Mouse (Mus musculus) midbrain, embryonic 15.5 days (tissue): ENCODE measurements at regions not wholly inside any gene's neighbourhood (a gene's known extent, or its start where the extent isn't known, plus 50 kb on each side); places are given as distances from the start of the nearest gene placed in this dataset.

Experiments
- ATAC-seq: fragments of 200-750 bp; cut with Nextera tagmentation; replicated peaks from 2 replicates; pipeline ENCODE4 v1.8.0; 2017; ENCODE audit warnings: moderate TSS enrichment
- H3K27ac ChIP-seq: fragments of 300-500 bp; sonication (generic); 2 replicates; pipeline ENCODE4 v1.5.1; 2015; ENCODE audit warnings: mild to moderate bottlenecking, inconsistent platforms
- H3K27me3 ChIP-seq: fragments of 300-500 bp; sonication (generic); replicated peaks from 2 replicates; pipeline ENCODE4 v1.6.1; 2015; ENCODE audit warnings: inconsistent platforms
- H3K36me3 ChIP-seq: fragments of 300-500 bp; sonication (generic); replicated peaks from 2 replicates; pipeline ENCODE4 v1.6.1; 2015; ENCODE audit warnings: inconsistent platforms
- H3K4me1 ChIP-seq: fragments of 300-500 bp; sonication (generic); 2 replicates; pipeline ENCODE4 v1.6.1; 2015; ENCODE audit warnings: inconsistent platforms
- H3K4me2 ChIP-seq: fragments of 300-500 bp; sonication (generic); 2 replicates; pipeline ENCODE4 v1.6.1; 2015; ENCODE audit warnings: inconsistent platforms, mild to moderate bottlenecking, moderate library complexity
- H3K4me3 ChIP-seq: fragments of 300-500 bp; sonication (generic); 2 replicates; pipeline ENCODE4 v1.5.1; 2015; ENCODE audit warnings: mild to moderate bottlenecking, inconsistent platforms
- H3K9ac ChIP-seq: fragments of 300-500 bp; sonication (generic); 2 replicates; pipeline ENCODE4 v1.6.1; 2015; ENCODE audit warnings: mild to moderate bottlenecking, inconsistent platforms
- H3K9me3 ChIP-seq: fragments of 300-500 bp; sonication (generic); 2 replicates; pipeline ENCODE4 v1.6.1; 2016; ENCODE audit warnings: inconsistent platforms
- WGBS: fragments of 180-500 bp; shearing (Covaris S2); methylation state at CpG from one replicate; pipeline ENCODE4 v1.1.7; 2015; ENCODE audit warnings: mixed read lengths; 5-methylcytosine and 5-hydroxymethylcytosine counted together

DNA sequence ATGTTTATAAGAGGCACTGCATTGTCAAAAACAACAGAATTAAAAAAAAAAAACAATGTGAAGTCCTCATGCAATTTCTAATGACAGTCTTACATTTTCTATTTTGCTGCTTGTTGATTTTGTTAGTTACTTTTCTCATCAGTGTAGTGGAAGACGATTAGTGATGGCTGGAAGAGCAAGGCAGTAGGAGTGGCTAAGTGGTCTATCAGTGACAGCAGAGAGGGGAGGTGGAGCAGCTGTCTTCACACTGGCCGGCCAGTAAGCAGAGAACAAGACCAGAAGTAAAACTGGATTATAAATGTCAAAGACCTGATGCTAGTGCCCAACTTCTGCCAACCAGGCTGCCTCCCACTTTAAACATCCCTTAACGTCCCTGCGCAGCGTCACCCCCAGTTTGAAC lies 265.6 kb upstream of the Fbxl7 start:
- Histone ChIP-seq H3K4me3 (no peak overlapping the region), H3K36me3 (no peaks in the 10 kb centered on the region), H3K4me1 (no peaks in the 10 kb centered on the region), H3K27ac (no peak overlapping the region), H3K27me3 (no peaks in the 10 kb centered on the region), H3K4me2 (no peak overlapping the region), H3K9me3 (no peaks in the 10 kb centered on the region), H3K9ac (no peak overlapping the region)
- WGBS, result 77% methylated on average over 5 of the region's 5 CpGs
- no peak for ATAC-seq

DNA sequence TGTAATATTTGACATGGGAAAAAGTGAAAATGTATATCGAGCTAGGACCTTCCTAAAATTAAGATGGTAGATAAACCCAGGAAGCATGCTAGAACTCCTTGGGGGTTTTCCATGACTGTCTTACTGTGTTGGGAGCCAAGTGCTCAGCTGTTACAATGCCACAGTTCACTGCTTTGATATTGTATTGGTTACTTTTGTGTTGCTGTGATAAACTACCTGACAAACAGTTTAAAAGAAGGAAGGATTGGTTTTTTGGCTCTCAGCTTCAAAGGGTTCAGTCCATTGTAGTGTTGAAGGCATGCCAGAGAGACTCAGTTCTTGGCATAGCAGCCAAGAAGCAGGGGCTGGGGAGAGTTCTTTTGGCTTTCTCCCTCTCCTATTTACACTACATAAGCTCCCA lies 272.1 kb upstream of the Fbxl7 start:
- Histone ChIP-seq H3K9ac (no peak overlapping the region), H3K36me3 (no peaks in the 10 kb centered on the region), H3K4me3 (no peak overlapping the region), H3K4me2 (no peak overlapping the region), H3K27ac (no peak overlapping the region), H3K27me3 (no peaks in the 10 kb centered on the region), H3K9me3 (no peaks in the 10 kb centered on the region), H3K4me1 (no peaks in the 10 kb centered on the region)
- ATAC-seq, result no peak
- 88% methylated on average over 1 of the region's 1 CpGs for WGBS

DNA sequence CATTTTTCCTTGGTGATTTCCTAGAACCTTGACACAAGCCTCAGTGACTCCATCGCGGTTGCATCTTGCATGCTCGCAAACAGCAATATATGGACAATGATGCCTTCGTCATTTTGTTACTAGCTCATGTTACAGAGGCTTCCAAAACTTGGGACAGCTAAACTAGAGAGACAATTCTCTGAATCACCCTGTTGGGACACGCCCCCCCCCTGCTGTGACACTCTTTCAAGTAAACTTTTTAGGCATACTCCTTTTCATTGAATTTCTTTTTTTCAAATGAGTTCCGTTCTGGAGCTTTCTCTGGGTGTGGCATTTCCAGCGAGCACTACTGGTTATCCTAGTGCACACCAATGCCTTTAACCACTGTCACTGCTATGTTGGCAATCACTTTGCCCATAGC lies 274.5 kb upstream of the Fbxl7 start:
- no peak overlapping the region for H3K4me3 ChIP-seq
- ATAC-seq, result no peak
- H3K4me2 ChIP-seq, result no peak overlapping the region
- H3K9me3 ChIP-seq, result no peaks in the 10 kb centered on the region
- H3K9ac ChIP-seq, result no peak overlapping the region
- no peaks in the 10 kb centered on the region for H3K36me3 ChIP-seq
- no peaks in the 10 kb centered on the region for H3K27me3 ChIP-seq
- 88% methylated on average over 7 of the region's 7 CpGs for WGBS
- H3K27ac ChIP-seq, result no peak overlapping the region
- no peaks in the 10 kb centered on the region for H3K4me1 ChIP-seq

DNA sequence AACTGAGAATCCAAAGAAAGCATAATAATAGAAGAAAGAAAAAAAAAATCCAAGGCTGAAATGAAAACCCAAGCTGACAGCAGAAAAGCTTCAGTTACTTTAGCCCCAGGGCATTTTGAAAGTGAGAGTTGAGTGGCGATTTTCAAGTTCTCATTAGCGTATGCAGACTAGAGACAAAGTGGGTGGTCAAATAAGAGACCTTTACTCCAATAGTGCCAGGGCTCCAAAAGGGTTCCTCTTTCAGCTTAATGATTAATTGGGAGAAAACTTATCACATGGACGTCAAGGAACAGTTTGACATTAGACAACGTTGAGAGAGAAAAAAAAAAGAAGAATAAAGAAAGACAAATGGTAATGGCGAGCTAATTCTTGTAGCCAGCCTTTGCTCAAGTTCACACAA lies 278.1 kb upstream of the Fbxl7 start:
- H3K4me1 ChIP-seq, result no peaks in the 10 kb centered on the region

GRCm38 (mm10) chr15:27178084-27178935 lies 282.9 kb upstream of the Fbxl7 start:
- Histone ChIP-seq H3K4me1 (no peaks in the 10 kb centered on the region), H3K9me3 (no peaks in the 10 kb centered on the region), H3K4me3 (no peak overlapping the region), H3K27ac (no peak overlapping the region), H3K27me3 (no peaks in the 10 kb centered on the region), H3K9ac (no peak overlapping the region), H3K4me2 (no peak overlapping the region), H3K36me3 (no peaks in the 10 kb centered on the region)
- WGBS, result 51% methylated on average over 13 of the region's 13 CpGs
- peak; percentile 52; the same call in 1 of the 2 replicates for ATAC-seq

More for the DNA sequence above, 278.1 kb upstream of the Fbxl7 start:
- Histone ChIP-seq H3K9ac (no peak overlapping the region), H3K4me3 (no peak overlapping the region), H3K27me3 (no peaks in the 10 kb centered on the region), H3K27ac (no peak overlapping the region), H3K36me3 (no peaks in the 10 kb centered on the region), H3K4me2 (no peak overlapping the region), H3K9me3 (no peaks in the 10 kb centered on the region)
- 51% methylated on average over 5 of the region's 5 CpGs for WGBS
- ATAC-seq, result no peak

DNA sequence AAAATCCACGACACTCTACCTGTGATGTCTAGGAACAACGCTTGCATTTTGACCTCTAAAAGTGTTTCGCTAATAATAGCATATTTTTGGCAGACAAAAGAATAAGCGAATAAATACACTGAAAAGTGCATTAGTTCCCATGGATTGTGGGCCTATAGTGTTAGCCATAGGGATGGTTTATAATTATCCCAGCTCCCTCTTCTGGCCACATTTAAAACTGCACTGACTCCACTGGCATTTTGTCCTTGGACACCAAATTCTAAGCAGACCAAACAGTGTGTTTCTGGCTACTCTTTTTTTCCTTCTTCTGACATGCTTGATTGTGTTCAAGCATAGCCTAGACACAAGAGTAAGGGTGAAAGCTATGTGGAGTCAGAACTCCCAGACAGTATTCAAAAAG lies 276.8 kb upstream of the Ank start:
- ATAC-seq, result no peak; the same call in 1 of the 2 replicates
- H3K4me3 ChIP-seq, result no peak overlapping the region
- H3K9me3 ChIP-seq, result no peaks in the 10 kb centered on the region
- WGBS, result 44% methylated on average over 4 of the region's 4 CpGs
- H3K9ac ChIP-seq, result no peak overlapping the region
- H3K4me1 ChIP-seq, result no peaks in the 10 kb centered on the region
- no peak overlapping the region for H3K4me2 ChIP-seq
- H3K27me3 ChIP-seq, result no peaks in the 10 kb centered on the region
- no peaks in the 10 kb centered on the region for H3K36me3 ChIP-seq
- no peak overlapping the region for H3K27ac ChIP-seq

GRCm38 (mm10) chr15:27201513-27201912 lies 265.0 kb upstream of the Ank start:
- no peak overlapping the region for H3K27ac ChIP-seq
- H3K4me1 ChIP-seq, result no peaks in the 10 kb centered on the region
- no peak overlapping the region for H3K4me2 ChIP-seq
- no peaks in the 10 kb centered on the region for H3K27me3 ChIP-seq
- H3K4me3 ChIP-seq, result no peak overlapping the region
- 91% methylated on average over 3 of the region's 3 CpGs for WGBS
- no peak for ATAC-seq
- H3K9me3 ChIP-seq, result no peaks in the 10 kb centered on the region
- H3K36me3 ChIP-seq, result no peaks in the 10 kb centered on the region
- no peak overlapping the region for H3K9ac ChIP-seq

- WGBS, result 38% methylated on average over 6 of the region's 6 CpGs
- no peak overlapping the region for H3K4me3 ChIP-seq
- no peak overlapping the region for H3K9ac ChIP-seq
- H3K9me3 ChIP-seq, result no peaks in the 10 kb centered on the region
- no peak for ATAC-seq
- H3K27me3 ChIP-seq, result no peaks in the 10 kb centered on the region
- H3K4me2 ChIP-seq, result no peak overlapping the region
- no peaks in the 10 kb centered on the region for H3K36me3 ChIP-seq
- H3K4me1 ChIP-seq, result no peaks in the 10 kb centered on the region
- no peak overlapping the region for H3K27ac ChIP-seq
These were observed 261.6 kb upstream of the Ank start for GRCm38 (mm10) chr15:27204888-27205287.

DNA sequence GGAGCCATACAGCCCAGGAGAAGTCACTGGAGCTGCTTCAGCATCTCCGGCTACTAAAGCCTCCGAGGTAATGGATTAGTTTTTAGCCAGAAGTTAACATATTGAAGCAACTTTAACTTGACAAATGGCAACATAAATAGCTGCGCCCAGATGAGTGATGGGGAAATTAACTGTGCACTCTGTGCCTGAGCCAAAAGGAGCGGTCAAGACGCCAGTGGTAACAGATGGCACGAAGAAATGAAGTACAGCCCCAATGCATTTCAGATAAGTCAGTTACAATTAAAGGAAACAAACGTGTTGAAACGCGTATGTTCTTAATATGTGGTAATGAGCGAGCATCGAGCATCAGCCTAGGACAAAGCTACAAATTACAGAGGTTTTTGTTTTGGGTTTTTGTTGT lies 259.0 kb upstream of the Ank start:
- Histone ChIP-seq H3K27me3 (no peaks in the 10 kb centered on the region), H3K27ac (no peak overlapping the region), H3K36me3 (no peaks in the 10 kb centered on the region), H3K9me3 (no peaks in the 10 kb centered on the region), H3K4me1 (no peaks in the 10 kb centered on the region), H3K4me3 (no peak overlapping the region), H3K9ac (no peak overlapping the region), H3K4me2 (no peak overlapping the region)
- 92% methylated on average over 11 of the region's 11 CpGs for WGBS
- ATAC-seq, result no peak

GRCm38 (mm10) chr15:27216387-27216786 lies 250.1 kb upstream of the Ank start:
- 73% methylated on average over 7 of the region's 7 CpGs for WGBS

DNA sequence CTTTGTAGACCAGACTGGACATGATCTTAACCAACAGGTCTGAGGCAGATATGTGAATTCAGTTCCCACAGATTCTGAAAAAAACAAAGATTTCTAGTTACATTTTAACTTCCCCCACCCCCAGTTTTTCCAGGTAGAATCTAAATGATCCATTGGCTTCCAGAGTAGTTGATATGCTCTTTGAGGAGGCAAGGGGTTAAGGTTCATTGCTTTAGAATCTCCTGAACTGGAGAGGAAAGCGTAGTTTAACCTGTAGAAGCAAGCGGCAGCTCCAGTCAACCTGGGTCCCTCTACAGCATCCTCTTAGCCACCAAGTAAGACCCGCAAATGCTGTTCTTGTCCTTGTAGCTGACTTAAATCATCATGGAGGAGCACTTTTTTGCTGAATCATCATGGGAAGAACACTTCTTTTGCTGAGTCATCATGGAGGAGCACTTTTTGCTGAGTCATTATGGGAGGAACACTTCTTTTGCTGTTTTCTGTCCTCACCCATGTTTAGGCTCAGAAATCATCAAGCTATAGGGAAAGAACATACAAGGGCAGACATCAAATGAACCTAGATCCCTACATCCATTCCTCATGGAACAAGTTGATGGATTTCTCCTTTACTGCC lies 247.2 kb upstream of the Ank start:
- no peaks in the 10 kb centered on the region for H3K27me3 ChIP-seq
- peaks cover 7% of the 10 kb centered on the region; the same call in 1 of the 2 replicates for H3K4me1 ChIP-seq
- H3K4me2 ChIP-seq, result no peak overlapping the region
- no peaks in the 10 kb centered on the region for H3K9me3 ChIP-seq
- H3K36me3 ChIP-seq, result no peaks in the 10 kb centered on the region
- no peak overlapping the region for H3K4me3 ChIP-seq
- WGBS, result 97% methylated on average over 3 of the region's 3 CpGs
- no peak overlapping the region for H3K9ac ChIP-seq
- no peak for ATAC-seq
- H3K27ac ChIP-seq, result no peak overlapping the region

More at GRCm38 (mm10) chr15:27216387-27216786, 250.1 kb upstream of the Ank start:
- no peak overlapping the region for H3K4me2 ChIP-seq
- H3K9me3 ChIP-seq, result no peaks in the 10 kb centered on the region
- H3K4me1 ChIP-seq, result no peaks in the 10 kb centered on the region
- no peak overlapping the region for H3K27ac ChIP-seq
- H3K36me3 ChIP-seq, result no peaks in the 10 kb centered on the region
- ATAC-seq, result no peak
- no peaks in the 10 kb centered on the region for H3K27me3 ChIP-seq
- H3K9ac ChIP-seq, result no peak overlapping the region
- H3K4me3 ChIP-seq, result no peak overlapping the region

GRCm38 (mm10) chr15:27223610-27224511 lies 242.6 kb upstream of the Ank start:
- Histone ChIP-seq H3K36me3 (no peaks in the 10 kb centered on the region), H3K4me2 (peak overlapping the region; percentile 41), H3K9ac (no peak overlapping the region), H3K4me3 (peak overlapping the region; percentile 22), H3K27ac (peak overlapping the region; percentile 74), H3K9me3 (no peaks in the 10 kb centered on the region), H3K4me1 (peaks cover 12% of the 10 kb centered on the region; the same call in 1 of the 2 replicates), H3K27me3 (no peaks in the 10 kb centered on the region)
- 54% methylated on average over 14 of the region's 14 CpGs for WGBS
- peak; percentile 93 for ATAC-seq
